Mouse (Mus musculus) inflammation-experienced regulatory T-cells, adult 16 weeks (primary cell): ENCODE measurements around the gene Gm3952. TPM values are rescaled to one million over a fixed set of nuclear protein-coding genes. Genes with fewer than 3 reads are reported as not detected.

ENCODE experiments used
- polyA plus RNA-seq: library from polyadenylated mRNA; unstranded; fragments of 100-300 nt; shearing (Covaris generic); gene quantifications from one replicate; pipeline ENCODE4 v1.2.1, GENCODE M21; 2017

Gene Gm3952
- polyA plus RNA-seq = not detected

GRCm38 (mm10) chr8:128798594-128798993 lies at the start of gene Gm3952:
Gene Gm3952, minus strand, starts transcription at chr8:128798694.

Other genes with a start within 250 kb of the Gm3952 start
- gene Itgb1, start 113.0 kb downstream of the Gm3952 start, polyA plus RNA-seq = 231 TPM